Mouse (Mus musculus) limb, embryonic 11.5 days (tissue): ENCODE data around the gene Iffo1. TPM values are rescaled to one million over a fixed set of nuclear protein-coding genes. Genes with fewer than 3 reads are reported as not detected.
"Not testable (repeated sequence)": the region's sequence is repeated elsewhere in the genome, so short reads cannot be mapped to it uniquely, and the experiment has no call there.

ENCODE experiments used
- ATAC-seq: fragments of 200-750 bp; cut with Nextera tagmentation; 2 replicates; pipeline ENCODE4 v1.8.0; 2017; ENCODE audit warnings: low read depth; ENCODE audit not compliant: insufficient number of reproducible peaks, low FRiP score, low TSS enrichment
- DNase-seq: peaks from one replicate; pipeline ENCODE4 v3.0.0-alpha.2; 2015; ENCODE audit warnings: low spot score
- H3K27ac ChIP-seq: fragments of 300-500 bp; sonication (generic); replicated peaks from 2 replicates; pipeline ENCODE4 v1.5.1; 2014; ENCODE audit warnings: low read depth, mild to moderate bottlenecking, low read length
- H3K27me3 ChIP-seq: fragments of 300-500 bp; sonication (generic); 2 replicates; pipeline ENCODE4 v1.6.1; 2014; ENCODE audit warnings: mild to moderate bottlenecking, low read length, mixed read lengths; ENCODE audit not compliant: control insufficient read depth, insufficient read depth
- H3K36me3 ChIP-seq: fragments of 300-500 bp; sonication (generic); 2 replicates; pipeline ENCODE4 v1.6.1; 2014; ENCODE audit warnings: mild to moderate bottlenecking, low read length, moderate library complexity, mixed read lengths; ENCODE audit not compliant: control insufficient read depth, insufficient read depth
- H3K4me1 ChIP-seq: fragments of 300-500 bp; sonication (generic); 2 replicates; pipeline ENCODE4 v1.6.1; 2014; ENCODE audit warnings: low read length, mixed read lengths; ENCODE audit not compliant: control insufficient read depth, insufficient read depth
- H3K4me2 ChIP-seq: fragments of 300-500 bp; sonication (generic); 2 replicates; pipeline ENCODE4 v1.6.1; 2014; ENCODE audit warnings: low read depth, mild to moderate bottlenecking, moderate library complexity; ENCODE audit not compliant: severe bottlenecking
- H3K4me3 ChIP-seq: fragments of 300-500 bp; sonication (generic); 2 replicates; pipeline ENCODE4 v1.5.1; 2014; ENCODE audit warnings: low read depth, low read length
- H3K9ac ChIP-seq: fragments of 300-500 bp; sonication (generic); 2 replicates; pipeline ENCODE4 v1.6.1; 2014; ENCODE audit warnings: mild to moderate bottlenecking, low read length
- H3K9me3 ChIP-seq: fragments of 300-500 bp; sonication (generic); 2 replicates; pipeline ENCODE4 v1.6.1; 2016; ENCODE audit warnings: low read length; ENCODE audit not compliant: control insufficient read depth
- WGBS: fragments of 180-500 bp; shearing (Covaris S2); extraction: QIAGEN DNeasy Blood & Tissue Kit; methylation state at CpG from one replicate; pipeline ENCODE4 v1.1.7; 2014; 5-methylcytosine and 5-hydroxymethylcytosine counted together
- polyA plus RNA-seq: library from polyadenylated mRNA; unstranded; fragments of >200 nt; fragmentation: Nextera tagmentation; extraction: Ambion mirVana; gene quantifications from 2 replicates; pipeline ENCODE4 v1.2.1, GENCODE M21; 2014

Iffo1 gene
- polyA plus RNA-seq, 1 experiment from 2014 or later: 14.5 TPM

DNA sequence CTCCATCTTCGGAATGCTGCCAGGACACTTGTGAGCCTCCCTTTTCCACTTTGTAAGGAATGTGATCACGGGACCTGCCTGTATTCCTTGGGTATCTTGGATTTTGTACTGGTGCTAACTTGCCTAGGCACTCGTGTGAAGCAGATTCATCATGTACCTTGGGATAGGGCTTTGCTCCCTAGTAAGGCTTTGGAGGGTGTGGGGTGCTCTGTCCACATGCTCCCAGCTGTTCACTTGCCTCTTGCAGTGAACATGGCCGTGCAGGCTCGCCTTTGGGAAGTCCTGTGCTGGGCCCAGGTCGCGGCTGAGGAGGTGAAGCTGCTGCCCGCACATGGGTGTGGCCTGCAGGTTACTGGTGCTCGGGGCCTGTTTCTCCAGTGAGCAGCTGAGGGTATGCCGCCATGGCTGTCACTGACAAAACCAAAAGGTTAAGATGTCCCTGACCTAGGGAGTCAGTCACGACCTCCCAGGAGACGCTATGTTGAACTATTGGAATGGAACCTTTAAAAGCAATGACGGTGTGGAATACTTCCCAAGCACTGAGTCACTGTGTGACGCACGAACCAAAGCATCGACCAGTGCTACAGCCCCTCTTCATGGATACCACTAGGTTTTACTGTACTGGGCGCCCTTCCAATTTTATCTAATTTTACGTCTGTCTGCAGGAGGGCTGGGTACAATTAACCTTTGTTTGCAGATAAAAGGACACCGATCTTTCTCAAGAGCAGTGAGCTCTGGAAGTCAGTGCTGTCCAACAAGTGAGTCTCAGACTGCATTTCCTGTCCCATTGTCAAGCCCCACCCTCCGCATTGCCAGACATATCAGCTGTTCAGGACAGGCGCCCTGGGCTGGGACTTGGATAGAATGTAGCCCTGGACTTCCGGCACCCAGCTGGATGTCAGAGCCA, 16.1 kb downstream of the Iffo1 start:
- peaks cover 17% of the 10 kb centered on the region for H3K36me3 ChIP-seq
- no peak overlapping the region for H3K27ac ChIP-seq
- H3K4me2 ChIP-seq: no peak overlapping the region
- peaks cover 8% of the 10 kb centered on the region for H3K4me1 ChIP-seq
- H3K9ac ChIP-seq: no peak overlapping the region
- 18% methylated on average over 22 of the region's 22 CpGs for WGBS
- no peak overlapping the region for H3K4me3 ChIP-seq
- no peaks in the 10 kb centered on the region for H3K9me3 ChIP-seq
- H3K27me3 ChIP-seq: no peaks in the 10 kb centered on the region
- peak; percentile 74 for DNase-seq
- no peak for ATAC-seq

DNA sequence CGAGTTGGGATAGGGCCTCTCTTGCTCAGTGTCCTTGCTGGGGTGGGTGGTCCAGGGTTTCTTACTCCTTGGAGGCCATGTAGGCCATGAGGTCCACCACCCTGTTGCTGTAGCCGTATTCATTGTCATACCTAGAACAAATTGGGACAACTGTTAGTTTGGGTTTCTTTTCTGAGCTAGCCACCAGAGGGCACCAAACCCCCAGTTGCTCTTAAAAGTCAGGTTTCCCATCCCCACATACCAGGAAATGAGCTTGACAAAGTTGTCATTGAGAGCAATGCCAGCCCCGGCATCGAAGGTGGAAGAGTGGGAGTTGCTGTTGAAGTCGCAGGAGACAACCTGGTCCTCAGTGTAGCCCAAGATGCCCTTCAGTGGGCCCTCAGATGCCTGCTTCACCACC, 16.9 kb downstream of the Iffo1 start:
- not testable (repeated sequence) for H3K9ac ChIP-seq, H3K27ac ChIP-seq, ATAC-seq, H3K4me3 ChIP-seq, H3K4me2 ChIP-seq, H3K27me3 ChIP-seq, H3K9me3 ChIP-seq
- DNase-seq: peak; percentile 83
- Histone ChIP-seq H3K36me3 (peaks cover 17% of the 10 kb centered on the region), H3K4me1 (peaks cover 16% of the 10 kb centered on the region)
- WGBS: 16% methylated on average over 3 of the region's 5 CpGs

DNA sequence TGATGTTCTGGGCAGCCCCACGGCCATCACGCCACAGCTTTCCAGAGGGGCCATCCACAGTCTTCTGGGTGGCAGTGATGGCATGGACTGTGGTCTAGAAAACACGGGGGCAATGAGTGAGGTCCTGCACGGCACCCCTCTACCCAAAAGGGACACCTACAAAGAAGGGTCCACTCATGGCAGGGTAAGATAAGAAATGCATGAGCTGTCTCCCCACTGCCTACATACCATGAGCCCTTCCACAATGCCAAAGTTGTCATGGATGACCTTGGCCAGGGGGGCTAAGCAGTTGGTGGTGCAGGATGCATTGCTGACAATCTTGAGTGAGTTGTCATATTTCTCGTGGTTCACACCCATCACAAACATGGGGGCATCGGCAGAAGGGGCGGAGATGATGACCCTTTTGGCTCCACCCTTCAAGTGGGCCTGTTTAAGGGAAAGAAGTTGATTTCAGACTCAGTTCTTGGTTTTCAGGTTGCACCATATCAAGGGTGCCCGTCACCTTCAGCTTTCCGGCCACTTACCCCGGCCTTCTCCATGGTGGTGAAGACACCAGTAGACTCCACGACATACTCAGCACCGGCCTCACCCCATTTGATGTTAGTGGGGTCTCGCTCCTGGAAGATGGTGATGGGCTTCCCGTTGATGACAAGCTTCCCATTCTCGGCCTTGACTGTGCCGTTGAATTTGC, 17.7 kb downstream of the Iffo1 start:
- H3K27me3 ChIP-seq, DNase-seq, H3K4me2 ChIP-seq, H3K9ac ChIP-seq, H3K4me3 ChIP-seq, H3K9me3 ChIP-seq, ATAC-seq, H3K27ac ChIP-seq: not testable (repeated sequence)
- peaks cover 13% of the 10 kb centered on the region for H3K36me3 ChIP-seq
- 80% methylated on average over 11 of the region's 16 CpGs for WGBS
- H3K4me1 ChIP-seq: peaks cover 24% of the 10 kb centered on the region

DNA sequence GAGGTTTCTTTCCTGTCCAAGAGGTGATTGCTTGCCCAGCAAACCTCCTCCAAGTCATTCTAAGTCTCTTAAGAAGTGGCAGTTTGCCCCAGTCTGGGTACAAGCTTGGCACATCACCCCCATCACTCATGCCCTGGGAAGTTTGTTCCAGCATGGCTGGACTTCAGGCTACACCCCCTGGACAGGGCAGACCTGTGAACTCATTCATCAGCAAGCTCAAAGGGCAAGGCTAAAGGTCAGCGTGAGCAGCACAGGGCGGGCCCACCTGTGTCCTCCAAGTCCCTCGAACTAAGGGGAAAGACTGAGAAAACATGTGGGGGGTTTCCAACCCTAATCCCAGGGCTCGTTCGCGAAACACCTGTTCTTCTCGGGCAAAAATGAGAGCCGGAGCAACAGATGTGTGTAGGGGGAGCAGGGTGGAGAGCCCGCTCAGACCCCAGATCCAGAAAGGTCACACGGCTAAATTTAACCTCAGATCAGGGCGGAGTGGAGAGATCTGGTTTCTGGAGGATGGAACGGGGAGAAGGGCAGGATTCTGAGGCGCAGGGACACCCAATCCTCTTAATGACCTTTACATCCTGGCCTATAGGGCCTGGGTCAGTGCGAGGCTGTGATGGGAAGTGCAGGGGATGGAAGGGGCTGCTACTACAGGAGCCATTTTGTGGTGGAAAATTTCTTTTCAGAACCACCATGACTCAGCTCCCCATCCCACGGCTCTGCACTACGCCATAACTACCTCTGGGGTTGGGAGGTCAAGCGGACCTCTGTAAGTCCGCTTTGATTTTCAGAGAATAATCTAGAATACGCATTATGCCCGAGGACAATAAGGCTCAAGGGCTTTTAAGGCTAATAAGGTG, 19.0 kb downstream of the Iffo1 start:
- Histone ChIP-seq H3K27ac (peak overlapping the region; percentile 90), H3K36me3 (peaks cover 20% of the 10 kb centered on the region), H3K4me2 (peak overlapping the region; percentile 96), H3K9me3 (no peaks in the 10 kb centered on the region), H3K27me3 (no peaks in the 10 kb centered on the region), H3K4me3 (peak overlapping the region; percentile 97), H3K9ac (peak overlapping the region; percentile 99), H3K4me1 (peaks cover 24% of the 10 kb centered on the region)
- DNase-seq (peak; percentile 45), ATAC-seq (no peak)
- 5% methylated on average over 20 of the region's 20 CpGs for WGBS

DNA sequence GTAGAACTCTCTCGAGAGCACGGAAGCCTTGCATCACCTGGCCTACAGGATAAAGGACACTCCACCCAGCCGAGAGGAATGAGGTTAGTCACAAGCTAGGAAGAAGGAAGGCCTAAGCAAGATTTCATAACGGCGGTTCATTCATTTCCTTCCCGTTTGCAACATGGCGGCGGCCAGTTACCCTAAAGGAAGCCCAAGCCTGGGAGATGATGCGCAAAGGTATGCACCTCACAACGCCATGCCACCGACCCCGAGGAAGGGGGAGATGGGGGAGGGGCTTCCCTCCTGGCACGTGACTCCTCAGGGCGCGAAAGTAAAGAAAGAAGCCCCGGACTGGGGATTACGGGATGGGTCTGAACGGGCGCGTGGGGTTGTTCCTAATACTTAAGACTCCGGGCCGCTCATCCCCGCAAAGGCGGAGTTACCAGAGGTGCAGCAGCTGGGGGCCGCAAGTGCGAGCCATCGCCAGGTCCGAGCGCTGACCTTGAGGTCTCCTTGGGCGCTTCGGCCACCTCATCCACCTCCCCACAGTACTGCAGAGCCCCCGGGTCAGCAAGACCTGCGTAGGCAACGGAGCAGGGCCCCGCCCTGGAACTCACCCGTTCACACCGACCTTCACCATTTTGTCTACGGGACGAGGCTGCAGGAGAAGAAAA, 19.8 kb downstream of the Iffo1 start:
- peak overlapping the region; percentile 97 for H3K4me3 ChIP-seq
- H3K27ac ChIP-seq: peak overlapping the region; percentile 90
- peak overlapping the region; percentile 96 for H3K4me2 ChIP-seq
- peak overlapping the region; percentile 99 for H3K9ac ChIP-seq
- WGBS: under 1% methylated on average over 38 of the region's 39 CpGs
- no peaks in the 10 kb centered on the region for H3K27me3 ChIP-seq
- H3K36me3 ChIP-seq: peaks cover 27% of the 10 kb centered on the region
- peak; percentile 89 for DNase-seq
- ATAC-seq: peak; percentile 28; the same call in 1 of the 2 replicates
- H3K4me1 ChIP-seq: peaks cover 24% of the 10 kb centered on the region
- H3K9me3 ChIP-seq: no peaks in the 10 kb centered on the region

DNA sequence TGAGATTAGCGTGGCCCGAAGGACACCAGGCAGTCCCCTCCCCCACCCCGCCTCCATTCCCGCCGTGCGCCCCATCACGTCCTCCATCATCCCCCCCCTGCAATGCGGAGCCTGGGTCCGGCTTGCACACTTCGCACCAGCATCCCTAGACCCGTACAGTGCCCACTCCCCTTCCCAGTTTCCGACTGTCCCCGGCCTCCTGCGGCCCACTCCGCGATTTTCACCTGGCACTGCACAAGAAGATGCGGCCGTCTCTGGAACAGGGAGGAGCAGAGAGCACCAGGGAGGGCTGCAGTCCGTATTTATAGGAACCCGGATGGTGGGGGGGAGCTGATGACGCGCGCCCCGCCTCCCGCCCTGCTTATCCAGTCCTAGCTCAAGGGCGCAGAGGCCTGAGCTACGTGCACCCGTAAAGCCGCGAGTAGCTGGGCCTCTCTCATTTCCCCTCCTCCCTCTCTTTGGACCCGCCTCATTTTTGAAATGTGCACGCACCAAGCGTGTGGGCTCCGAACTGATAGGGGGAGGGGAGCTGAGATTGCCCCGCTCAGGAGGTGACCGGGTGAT, 20.4 kb downstream of the Iffo1 start:
- under 1% methylated on average over 34 of the region's 36 CpGs for WGBS
- DNase-seq (peak; percentile 98), ATAC-seq (peak; percentile 89)
- Histone ChIP-seq H3K4me3 (peak overlapping the region; percentile 97), H3K9me3 (no peaks in the 10 kb centered on the region), H3K27ac (peak overlapping the region; percentile 90), H3K36me3 (peaks cover 32% of the 10 kb centered on the region), H3K9ac (peak overlapping the region; percentile 99), H3K27me3 (no peaks in the 10 kb centered on the region), H3K4me1 (peaks cover 24% of the 10 kb centered on the region), H3K4me2 (peak overlapping the region; percentile 96)

DNA sequence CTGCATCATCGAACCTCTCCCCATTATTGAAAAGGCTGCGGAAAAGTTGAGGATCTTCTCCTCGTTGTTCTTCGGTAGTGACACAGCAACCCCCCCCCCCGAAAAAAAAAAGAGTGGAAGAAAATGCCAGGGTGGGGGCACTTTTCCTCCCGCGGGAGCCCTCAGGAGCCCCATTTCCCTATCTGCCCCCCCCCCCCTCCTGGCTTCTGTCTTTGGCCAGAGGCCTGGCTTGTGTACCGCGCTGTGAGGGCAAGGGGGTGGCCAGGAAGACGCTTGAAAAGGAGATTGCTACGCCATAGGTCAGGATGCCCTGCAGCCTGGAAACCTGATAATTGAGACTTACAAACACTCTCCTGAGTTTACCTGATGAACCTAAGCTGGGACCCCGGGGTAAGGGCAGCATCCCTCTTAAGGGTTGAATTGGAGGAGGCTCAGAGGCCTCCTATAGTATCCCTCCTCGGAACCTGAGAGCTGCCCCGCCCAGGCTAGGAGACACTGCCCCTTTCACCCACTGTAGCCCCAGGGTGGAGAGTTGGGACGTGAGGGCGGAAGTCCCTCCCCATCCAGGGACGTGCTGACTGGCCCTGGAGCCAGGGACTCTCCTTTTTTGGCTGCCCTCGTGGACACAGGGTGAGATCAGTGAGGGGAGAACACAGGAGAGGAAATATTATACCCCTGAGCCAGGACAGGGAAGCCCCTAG, 21.2 kb downstream of the Iffo1 start, which contains the start of gene Gapdh:
Gapdh (minus strand) TSS at position 417 of the 701 bp plus-strand sequence.
- H3K27ac ChIP-seq: peak within 1 kb of the TSS; percentile 90
- H3K4me2 ChIP-seq: peak within 1 kb of the TSS; percentile 96
- ATAC-seq (no peak), DNase-seq (peak; percentile 73)
- peak within 1 kb of the TSS; percentile 97 for H3K4me3 ChIP-seq
- H3K9ac ChIP-seq: peak within 1 kb of the TSS; percentile 99
- peaks cover 24% of the 10 kb centered on the region for H3K4me1 ChIP-seq
- H3K9me3 ChIP-seq: no peaks in the 10 kb centered on the region
- H3K36me3 ChIP-seq: peaks cover 35% of the 10 kb centered on the region
- WGBS: 1% methylated on average over 14 of the region's 18 CpGs
- H3K27me3 ChIP-seq: no peaks in the 10 kb centered on the region
